Mouse (Mus musculus) layer of hippocampus, postnatal 10 days (tissue): ENCODE data around the gene Il31ra. TPM values are rescaled to one million over a fixed set of nuclear protein-coding genes. Genes with fewer than 3 reads are reported as not detected.
A peak's percentile ranks its signal among the peaks of the same experiment; 100 is the strongest.
"Not testable (repeated sequence)": the region's sequence is repeated elsewhere in the genome, so short reads cannot be mapped to it uniquely, and the experiment has no call there.

Source experiments
- DNase-seq, 2 experiments: peaks; one replicate each; pipeline ENCODE4 v3.0.0; 2021; ENCODE audit warnings: low spot score in 2 of 2
- long read RNA-seq: library from polyadenylated mRNA; stranded (forward); transcript quantifications from one replicate; pipeline ENCODE4 v2.0.0, GENCODE M21; 2023
- total RNA-seq, 2 experiments: library from RNA; stranded (reverse); gene quantifications; 2 replicates each; pipeline ENCODE4 v1.2.3; 2021

Il31ra gene
- under 1 TPM; 0.25 to 0.47 TPM for total RNA-seq
- long read RNA-seq, partial matches to known transcripts = 0 of 3 reads
- long read RNA-seq, other reads (novel, unspliced or antisense) = 3 of 3 reads

- not testable (repeated sequence) for DNase-seq
These were observed at the start of gene Il31ra for GRCm38 (mm10) chr13:112594260-112594659. Gene Il31ra, minus strand, starts transcription at chr13:112594360.

- no peak for DNase-seq
These were observed 48.7 kb upstream of the Il31ra start for GRCm38 (mm10) chr13:112642897-112643296.

GRCm38 (mm10) chr13:112639111-112639510 is 45.0 kb upstream of the Il31ra start:
- DNase-seq = no peak

GRCm38 (mm10) chr13:112636498-112636897 is 42.3 kb upstream of the Il31ra start:
- no peak for DNase-seq

- no peak for DNase-seq
These were observed 41.1 kb upstream of the Il31ra start for GRCm38 (mm10) chr13:112635174-112635837.

- no peak for DNase-seq
These were observed 31.4 kb upstream of the Il31ra start for GRCm38 (mm10) chr13:112625566-112625965.

GRCm38 (mm10) chr13:112624622-112625021 is 30.5 kb upstream of the Il31ra start:
- no peak for DNase-seq

- no peak for DNase-seq
These were observed 29.5 kb upstream of the Il31ra start for GRCm38 (mm10) chr13:112623656-112624055.

GRCm38 (mm10) chr13:112621592-112621991 is 27.4 kb upstream of the Il31ra start:
- no peak for DNase-seq

- DNase-seq = no peak
These were observed 14.4 kb upstream of the Il31ra start for GRCm38 (mm10) chr13:112608606-112609005.

- no peak for DNase-seq
These were observed 10.3 kb upstream of the Il31ra start for GRCm38 (mm10) chr13:112604411-112604810.

- no peak for DNase-seq
These were observed 9.7 kb upstream of the Il31ra start for GRCm38 (mm10) chr13:112603839-112604238.

GRCm38 (mm10) chr13:112602607-112603006 is 8.4 kb upstream of the Il31ra start:
- DNase-seq = no peak

- DNase-seq = no peak
These were observed 3.9 kb downstream of the Il31ra start for GRCm38 (mm10) chr13:112590254-112590653.

- no peak for DNase-seq
These were observed 4.5 kb downstream of the Il31ra start for GRCm38 (mm10) chr13:112589625-112590024.

- DNase-seq = no peak
These were observed 9.5 kb downstream of the Il31ra start for GRCm38 (mm10) chr13:112584556-112585237.

GRCm38 (mm10) chr13:112582291-112582690 is 11.9 kb downstream of the Il31ra start:
- DNase-seq = no peak

GRCm38 (mm10) chr13:112581796-112582195 is 12.4 kb downstream of the Il31ra start:
- DNase-seq = no peak

GRCm38 (mm10) chr13:112580590-112581320 is 13.4 kb downstream of the Il31ra start:
- DNase-seq = no peak

- DNase-seq = peak; percentile 100
These were observed 16.1 kb downstream of the Il31ra start for GRCm38 (mm10) chr13:112578041-112578440.

GRCm38 (mm10) chr13:112573800-112574199 is 20.4 kb downstream of the Il31ra start:
- no peak for DNase-seq

GRCm38 (mm10) chr13:112570768-112571167 is 23.4 kb downstream of the Il31ra start:
- DNase-seq = no peak
